Mouse (Mus musculus) fibroblast of lung, adult 2 months (primary cell): ENCODE results near the gene Rora.

Experiments used
- DNase-seq: peaks from one replicate; pipeline ENCODE4 v3.0.0-alpha.2; 2011; ENCODE audit warnings: low read depth

Gene Rora

GRCm38 (mm10) chr9:69234526-69234925, 580.9 kb downstream of the Rora start:
- DNase-seq, result no peak

DNA sequence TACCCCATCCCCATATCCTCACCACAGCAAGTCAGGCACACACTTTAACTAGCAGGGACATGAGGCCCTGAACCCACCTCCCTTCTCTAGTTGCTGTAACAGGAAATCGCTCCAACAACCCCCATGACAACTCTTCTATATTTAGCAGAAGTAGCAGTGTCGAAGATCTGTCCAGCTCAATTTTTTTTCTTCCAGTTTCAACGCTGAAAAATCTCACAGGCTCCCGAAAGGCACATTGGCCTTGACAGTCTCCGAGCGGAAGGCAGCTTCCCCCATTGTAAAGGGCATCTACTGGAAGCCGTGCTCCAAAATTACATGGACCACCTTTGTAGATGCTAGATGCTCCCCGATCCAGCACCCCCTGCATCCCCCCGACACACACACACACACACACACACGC, 583.7 kb downstream of the Rora start:
- DNase-seq, result no peak

DNA sequence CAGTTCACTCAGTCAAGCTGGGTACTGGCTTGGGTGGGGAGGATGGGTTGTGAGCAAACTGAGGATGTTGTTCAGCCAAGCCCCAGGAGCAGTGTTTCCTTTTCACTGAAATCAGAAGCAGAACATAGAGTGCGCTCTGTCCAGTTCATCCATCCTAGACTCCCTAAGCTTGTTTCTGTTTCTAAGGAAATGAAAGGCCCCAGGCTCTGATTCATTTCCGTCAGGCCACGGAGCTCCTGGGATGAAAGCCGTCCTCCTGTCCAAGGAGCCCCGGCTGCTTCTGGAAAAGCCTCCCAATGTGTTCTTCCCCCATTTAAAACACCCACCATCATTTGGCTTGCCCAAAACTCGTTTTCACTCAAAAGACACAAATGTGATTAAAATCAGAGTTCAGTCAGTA, 589.0 kb downstream of the Rora start:
- no peak for DNase-seq

DNA sequence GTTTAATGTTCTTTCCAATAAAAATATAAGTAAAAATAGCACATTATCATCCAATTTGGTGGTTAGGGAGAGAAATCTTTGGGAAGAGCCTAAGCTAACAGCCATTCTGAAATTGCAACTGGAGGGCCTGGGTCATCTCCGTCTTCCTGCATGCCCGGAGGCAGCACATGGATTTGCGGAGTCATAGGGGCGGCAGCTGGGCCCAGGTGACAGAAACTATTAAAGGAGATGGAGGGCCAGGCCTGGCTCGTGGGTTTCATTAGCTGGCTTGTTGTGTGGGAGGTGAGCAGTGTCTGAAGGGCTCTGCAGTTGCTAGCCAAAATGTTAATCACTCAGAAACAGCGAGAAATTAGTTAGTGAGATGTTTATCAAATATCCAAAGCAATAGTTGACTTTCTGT, 590.0 kb downstream of the Rora start:
- no peak for DNase-seq

DNA sequence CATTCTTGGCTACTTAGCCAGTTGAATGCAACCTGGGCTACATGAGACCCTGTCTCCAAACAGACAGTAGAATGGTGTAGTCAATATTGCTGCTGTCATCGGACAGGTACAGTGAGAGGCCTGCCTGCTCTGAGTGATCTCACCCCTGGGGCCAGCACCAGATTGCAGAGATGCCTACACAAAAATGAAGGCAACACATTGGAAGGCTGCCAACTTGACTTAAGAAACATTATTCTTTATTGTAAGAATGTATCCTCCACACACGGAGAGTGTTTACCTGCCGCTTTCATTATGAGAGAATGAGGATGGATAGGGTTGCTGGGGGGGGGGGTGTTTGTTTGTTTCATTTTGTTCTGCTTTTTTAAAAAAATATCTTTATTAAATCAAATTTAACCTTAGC, 592.6 kb downstream of the Rora start:
- DNase-seq, result no peak

DNA sequence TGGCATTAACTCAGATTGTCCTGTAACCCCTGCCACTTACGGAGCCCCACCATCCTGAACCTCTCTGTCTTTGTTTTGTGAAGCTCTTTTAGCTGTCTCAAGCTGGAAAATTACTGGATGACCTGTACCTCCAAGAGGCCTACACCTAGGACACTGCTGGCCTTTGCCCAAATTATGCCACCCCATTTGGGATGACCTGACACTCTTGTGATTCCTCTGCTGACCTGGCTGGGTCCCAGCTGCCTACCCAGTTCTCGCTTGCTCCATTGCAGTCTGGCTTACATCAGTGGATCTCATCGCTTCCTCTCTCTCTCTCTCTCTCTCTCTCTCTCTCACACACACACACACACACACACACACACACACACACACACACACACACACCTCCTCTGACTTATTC, 596.0 kb downstream of the Rora start:
- DNase-seq, result no peak

- no peak for DNase-seq
These were observed 596.7 kb downstream of the Rora start for GRCm38 (mm10) chr9:69250326-69250725.

- DNase-seq, result no peak
These were observed 604.9 kb downstream of the Rora start for GRCm38 (mm10) chr9:69258506-69258905.

GRCm38 (mm10) chr9:69259382-69259781, 605.8 kb downstream of the Rora start:
- DNase-seq, result peak; percentile 75

DNA sequence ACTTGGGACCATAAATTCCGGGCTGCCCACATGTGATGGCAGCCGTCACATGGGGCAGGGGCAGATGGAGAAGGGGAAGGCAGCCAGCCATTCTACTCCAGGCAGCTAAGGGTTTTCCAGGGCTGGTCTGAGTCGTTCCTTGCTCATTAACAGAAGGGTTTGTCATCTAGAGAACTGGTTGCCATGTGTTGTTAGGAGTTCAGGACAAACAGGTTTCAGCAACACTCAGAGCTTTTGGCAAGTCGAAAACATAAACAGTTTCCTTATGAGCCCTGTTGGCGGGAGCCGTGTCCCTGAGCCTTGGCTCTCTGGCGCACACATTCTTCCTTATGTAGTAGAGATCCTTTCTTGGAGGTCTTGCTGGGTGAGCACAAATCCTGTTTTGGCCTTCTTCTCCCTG, 611.6 kb downstream of the Rora start:
- no peak for DNase-seq

GRCm38 (mm10) chr9:69270374-69270773, 616.8 kb downstream of the Rora start:
- DNase-seq, result no peak

DNA sequence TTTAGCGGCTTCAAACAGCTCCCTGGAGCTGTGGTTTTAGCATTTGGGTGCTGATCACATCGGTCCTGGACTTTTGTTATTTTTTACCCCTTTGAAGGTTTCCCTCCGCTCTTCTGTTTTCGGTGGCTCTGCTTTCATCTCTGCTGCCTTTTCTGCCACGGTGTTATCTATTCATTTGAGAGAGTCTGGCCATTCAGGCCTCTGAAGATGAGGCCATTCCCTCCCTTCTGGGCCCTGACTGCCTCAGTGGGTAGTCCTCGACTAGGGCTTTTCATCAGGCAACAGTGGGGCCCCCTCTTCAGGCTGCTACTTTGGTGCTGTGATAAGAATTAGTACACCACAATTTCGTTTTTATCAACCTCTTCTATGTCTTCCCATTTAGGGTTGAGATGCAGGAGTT, 617.3 kb downstream of the Rora start:
- DNase-seq, result no peak

DNA sequence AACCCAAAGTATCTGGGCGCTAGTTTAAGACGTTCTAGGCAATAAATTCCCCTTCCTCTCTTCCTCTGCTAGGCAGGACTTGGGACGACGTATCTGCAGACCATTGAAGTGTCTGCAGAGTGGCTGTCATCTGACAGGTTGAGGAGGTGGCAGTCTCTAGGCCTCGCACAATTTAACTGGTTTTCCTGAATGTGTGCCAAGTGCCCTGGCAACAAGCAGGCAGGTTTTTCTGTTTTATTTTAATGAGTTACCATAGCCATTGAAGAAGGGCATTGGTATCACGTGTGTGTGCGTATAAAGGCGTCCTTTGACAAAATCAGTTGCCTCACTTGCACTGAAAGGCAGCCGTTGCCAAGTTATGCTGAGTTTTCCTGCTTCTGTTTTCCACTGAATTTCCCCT, 619.3 kb downstream of the Rora start:
- no peak for DNase-seq

- DNase-seq, result peak; percentile 26
These were observed 621.3 kb downstream of the Rora start for GRCm38 (mm10) chr9:69274766-69275485.

DNA sequence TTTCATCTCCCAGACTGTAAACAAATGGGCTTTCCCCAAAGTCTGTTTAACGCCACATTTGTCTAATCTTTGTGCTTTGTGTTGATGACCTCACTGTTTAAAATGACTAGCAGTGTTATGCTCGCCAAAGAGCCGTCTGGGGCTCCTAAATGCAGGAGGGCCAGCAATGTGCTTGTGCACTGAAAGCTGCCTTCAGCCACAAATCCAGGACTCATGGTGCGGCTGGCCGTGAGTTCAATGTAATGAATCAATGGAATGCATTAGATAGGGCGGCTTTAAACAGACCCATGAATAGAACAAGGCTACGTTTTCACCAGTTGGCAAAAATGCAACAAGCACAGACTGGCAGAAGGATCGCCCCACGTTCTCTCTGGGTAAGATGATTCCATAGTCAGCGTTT, 623.7 kb downstream of the Rora start:
- no peak for DNase-seq

- DNase-seq, result no peak
These were observed 631.4 kb downstream of the Rora start for GRCm38 (mm10) chr9:69285011-69285410.

DNA sequence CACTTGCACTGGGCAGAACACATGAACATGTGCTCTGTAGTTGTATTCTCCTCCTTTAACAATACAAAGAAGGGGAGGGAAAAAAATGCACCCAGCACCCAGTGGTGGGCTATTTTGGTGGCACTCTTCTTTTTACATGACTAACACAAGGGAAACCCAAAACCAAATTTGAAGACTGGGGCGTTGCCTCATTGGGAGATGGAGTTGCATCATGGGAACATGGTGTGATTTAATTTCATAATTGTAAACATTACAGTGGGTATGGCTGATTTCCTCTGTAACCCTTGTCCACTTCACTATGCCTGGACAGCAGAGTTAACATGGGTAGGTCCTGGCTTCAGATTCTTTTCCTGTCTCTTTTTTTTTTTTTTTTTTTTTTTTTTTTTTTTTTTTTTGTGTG, 634.5 kb downstream of the Rora start:
- DNase-seq, result no peak

DNA sequence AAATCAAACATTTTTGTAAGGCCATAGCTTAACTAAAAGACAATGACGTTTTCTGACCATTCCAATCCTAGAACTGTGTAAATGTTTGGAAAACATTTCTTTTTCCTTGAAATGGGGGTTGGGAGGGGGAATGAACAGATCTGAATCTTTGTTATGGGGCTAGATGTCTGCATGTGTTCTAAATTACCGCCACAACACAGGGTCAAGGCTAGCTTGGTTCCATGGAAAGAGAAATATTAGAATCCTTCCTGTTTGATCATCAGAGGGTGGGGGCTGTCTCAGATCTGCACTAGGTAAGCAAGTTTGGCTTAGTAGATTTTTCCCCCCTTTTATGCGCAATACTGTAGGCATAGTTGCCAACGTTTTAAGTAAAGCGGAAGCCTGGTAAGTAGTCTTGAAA, 635.0 kb downstream of the Rora start:
- no peak for DNase-seq

DNA sequence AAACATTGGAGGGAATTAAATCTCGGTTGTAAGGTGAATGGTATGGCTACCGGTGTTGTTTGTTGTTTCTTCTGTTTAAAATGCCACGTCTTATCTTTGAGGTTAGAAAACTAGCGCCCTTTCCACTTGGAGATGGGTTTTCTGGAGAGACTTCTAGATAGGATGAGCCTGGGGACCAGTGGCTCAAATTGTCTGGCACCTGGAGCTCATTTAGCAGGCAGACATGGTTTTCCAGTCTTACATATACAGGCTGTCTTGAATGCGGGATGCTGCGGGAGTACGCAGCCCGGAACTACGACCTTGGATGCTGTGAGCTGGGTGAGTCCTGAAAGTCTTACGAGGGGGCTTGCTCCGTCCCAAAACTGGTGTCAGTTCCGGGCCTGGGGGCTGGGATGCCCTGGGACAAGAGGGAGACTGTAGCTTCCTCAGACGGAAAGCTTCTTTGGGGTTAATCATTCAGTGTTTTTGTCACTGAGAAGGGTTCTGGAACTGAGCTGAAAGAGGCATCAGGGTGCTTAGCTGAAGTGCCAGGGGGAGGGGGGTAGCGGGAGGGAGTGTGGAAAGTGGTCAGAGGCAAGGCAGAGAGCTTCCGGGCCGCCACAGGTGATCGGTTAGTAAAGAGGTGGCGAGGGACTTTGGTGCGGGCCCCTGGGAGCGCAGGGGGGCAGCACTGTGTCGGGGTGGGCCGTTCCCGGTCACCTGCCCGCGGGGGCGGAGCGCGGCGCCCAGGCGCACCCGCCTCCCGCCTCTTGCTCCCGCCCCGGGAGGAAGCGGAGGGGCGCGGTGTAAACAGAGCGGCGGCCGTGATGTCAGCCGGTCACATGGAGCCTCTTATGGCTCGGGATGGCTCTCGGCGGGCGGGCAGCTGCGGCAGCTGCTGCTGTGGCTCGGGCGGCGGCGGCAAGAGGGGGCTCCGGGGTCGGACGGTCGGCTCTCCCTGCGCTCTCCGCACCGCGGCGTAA, 635.8 kb downstream of the Rora start:
- peak; percentile 44 for DNase-seq

DNA sequence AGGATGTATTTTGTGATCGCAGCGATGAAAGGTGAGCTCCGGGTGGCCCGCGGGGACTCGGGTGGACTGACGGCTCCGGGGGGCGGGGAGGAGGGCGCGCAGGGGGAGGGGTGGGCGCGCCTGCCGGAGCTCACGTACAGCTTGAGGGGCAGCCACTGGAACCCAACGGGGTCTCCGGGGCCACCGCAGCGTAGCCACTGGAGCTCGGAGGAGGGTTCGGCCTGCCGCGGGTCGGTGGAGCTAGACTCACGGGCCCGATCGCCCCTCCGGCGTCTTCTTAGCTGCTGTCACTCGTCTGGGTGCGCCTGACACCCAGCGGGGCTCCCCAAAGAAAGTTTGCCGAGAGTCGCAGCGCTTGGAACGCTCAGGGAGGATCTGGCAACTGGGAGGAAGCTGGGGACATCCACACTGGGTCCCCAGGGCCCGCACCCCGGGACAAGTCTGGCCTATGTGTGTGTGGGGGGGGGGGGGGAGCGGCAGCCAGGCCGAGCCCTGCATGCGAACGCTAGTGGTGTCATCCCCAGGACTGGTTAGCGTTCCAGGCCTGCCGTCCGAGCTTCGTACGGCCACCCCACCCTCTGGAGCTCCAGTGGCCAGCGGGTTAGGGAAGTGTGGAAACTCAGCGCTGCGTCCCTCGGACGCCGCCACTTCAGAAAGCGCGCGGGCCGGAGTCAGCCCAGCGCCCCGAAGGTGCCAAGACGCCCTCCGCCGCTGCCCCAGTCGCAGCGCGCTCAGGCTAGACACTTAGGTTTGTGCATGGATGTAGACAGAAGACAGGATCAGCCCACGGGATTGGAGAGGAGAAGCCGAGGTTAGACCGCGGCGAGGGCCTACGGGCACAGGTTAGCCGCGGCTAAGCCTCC, 636.7 kb downstream of the Rora start:
- no peak for DNase-seq

DNA sequence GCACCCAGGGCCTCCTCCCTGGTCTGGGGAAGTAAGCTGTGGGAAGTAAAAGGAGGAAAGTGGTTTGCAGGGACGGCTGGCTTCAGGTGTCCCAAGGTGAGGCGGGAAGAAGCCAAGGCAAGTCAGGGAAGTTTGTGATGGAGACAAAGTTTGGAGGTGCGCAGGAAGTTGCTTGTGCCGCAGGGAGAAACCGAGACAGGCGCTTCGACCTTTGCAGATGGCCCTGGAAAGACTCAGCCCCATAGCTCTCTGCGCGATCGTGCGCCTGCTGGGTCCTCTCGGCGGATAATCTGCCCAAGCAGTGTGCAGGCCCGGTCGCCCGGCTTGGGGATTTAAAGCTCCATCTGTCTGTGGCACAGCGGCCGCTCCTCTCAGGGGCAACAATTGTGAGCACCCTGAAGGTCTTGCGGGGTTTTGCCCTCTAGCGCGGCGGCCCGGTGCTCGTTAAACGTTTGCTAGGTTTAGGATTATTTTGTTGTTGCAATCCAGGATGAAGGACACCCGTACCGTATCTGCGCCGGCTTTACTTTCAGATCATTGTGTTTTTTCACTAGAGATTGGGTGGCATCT, 637.4 kb downstream of the Rora start:
- DNase-seq, result no peak

- DNase-seq, result no peak
These were observed 637.9 kb downstream of the Rora start for GRCm38 (mm10) chr9:69291451-69291850.
